Mouse (Mus musculus) brain, embryonic 14.5 days (tissue): ENCODE results near the gene A430005L14Rik. TPM values are rescaled to one million over a fixed set of nuclear protein-coding genes. Genes with fewer than 3 reads are reported as not detected.

ENCODE experiments used
- DNase-seq: peaks from one replicate; pipeline ENCODE4 v3.0.0-alpha.2; 2011; ENCODE audit warnings: low read depth
- CTCF ChIP-seq: fragments of 200-500 bp; IDR thresholded peaks from 2 replicates; pipeline ENCODE4 v1.5.1; 2012; ENCODE audit warnings: inconsistent platforms, mild to moderate bottlenecking, moderate library complexity, borderline replicate concordance; ENCODE audit not compliant: insufficient read depth, insufficient read length; ENCODE audit errors: extremely low read depth
- POLR2A ChIP-seq: fragments of 200-500 bp; IDR thresholded peaks from 2 replicates; pipeline ENCODE4 v1.6.1; 2012; ENCODE audit warnings: mild to moderate bottlenecking, inconsistent platforms, borderline replicate concordance; ENCODE audit not compliant: poor library complexity, insufficient read depth, insufficient read length, severe bottlenecking; ENCODE audit errors: extremely low read depth
- polyA plus RNA-seq: library from polyadenylated mRNA; depleted of rRNA; stranded (reverse); fragments of >200 nt; gene quantifications from 2 replicates; pipeline ENCODE4 v1.2.3, GENCODE M21; 2012; rRNA removed

The A430005L14Rik gene
- polyA plus RNA-seq, 1 experiment: 40.0 TPM

GRCm38 (mm10) chr4:153979243-153979642 lies 22.2 kb downstream of the A430005L14Rik start:
- DNase-seq: no peak
- no peak for TF ChIP-seq CTCF
- TF ChIP-seq POLR2A: no peak

GRCm38 (mm10) chr4:153980470-153980869 lies 23.4 kb downstream of the A430005L14Rik start:
- no peak for TF ChIP-seq POLR2A
- no peak for TF ChIP-seq CTCF
- no peak for DNase-seq

- DNase-seq: no peak
- no peak for TF ChIP-seq CTCF
- TF ChIP-seq POLR2A: no peak
Observed at GRCm38 (mm10) chr4:153992715-153993114, 35.7 kb downstream of the A430005L14Rik start.

GRCm38 (mm10) chr4:153993505-153993904 lies 36.5 kb downstream of the A430005L14Rik start:
- TF ChIP-seq CTCF (no peak), POLR2A (no peak)
- no peak for DNase-seq

GRCm38 (mm10) chr4:154005488-154005887 lies 48.5 kb downstream of the A430005L14Rik start:
- no peak for TF ChIP-seq POLR2A
- no peak for TF ChIP-seq CTCF
- DNase-seq: no peak

GRCm38 (mm10) chr4:154006264-154006663 lies 49.2 kb downstream of the A430005L14Rik start:
- no peak for TF ChIP-seq POLR2A
- TF ChIP-seq CTCF: no peak
- no peak for DNase-seq

GRCm38 (mm10) chr4:154007759-154008158 lies 50.7 kb downstream of the A430005L14Rik start:
- no peak for DNase-seq
- no peak for TF ChIP-seq POLR2A
- TF ChIP-seq CTCF: no peak

GRCm38 (mm10) chr4:154010907-154011645 lies 54.0 kb downstream of the A430005L14Rik start:
- no peak for DNase-seq
- TF ChIP-seq CTCF (no peak), POLR2A (no peak)

Other genes with a start within 250 kb of the A430005L14Rik start
- 18.6 and 23.1 TPM in 2 replicates for gene Dffb, start 17.9 kb downstream of the A430005L14Rik start, polyA plus RNA-seq
- 14.3 and 19.1 TPM in 2 replicates for gene Cep104, start 18.0 kb downstream of the A430005L14Rik start, polyA plus RNA-seq
- gene Lrrc47, start 54.5 kb downstream of the A430005L14Rik start, polyA plus RNA-seq: 69.7 and 72.3 TPM in 2 replicates
- 7.0 and 8.4 TPM in 2 replicates for gene Smim1, start 69.0 kb downstream of the A430005L14Rik start, polyA plus RNA-seq
- not detected in 2 replicates for gene Ccdc27, start 85.4 kb downstream of the A430005L14Rik start, polyA plus RNA-seq
- 3.0 and 3.6 TPM in 2 replicates for gene Trp73, start 183.0 kb downstream of the A430005L14Rik start, polyA plus RNA-seq
- gene Wrap73, start 185.1 kb downstream of the A430005L14Rik start, polyA plus RNA-seq: 42.5 and 64.5 TPM in 2 replicates
- 139 and 147 TPM in 2 replicates for gene Tprgl, start 203.4 kb downstream of the A430005L14Rik start, polyA plus RNA-seq
- gene Megf6, start 213.5 kb downstream of the A430005L14Rik start, polyA plus RNA-seq: 12.4 and 21.0 TPM in 2 replicates